Mouse (Mus musculus) olfactory bulb, adult 2 months (tissue): ENCODE data around the gene Engase.

Experiments
- CTCF ChIP-seq: fragments of 200-500 bp; IDR thresholded peaks from 2 replicates; pipeline ENCODE4 v1.5.1; 2012; ENCODE audit warnings: low read depth, mild to moderate bottlenecking, low read length, moderate library complexity; ENCODE audit not compliant: insufficient read depth
- POLR2A ChIP-seq: fragments of 200-500 bp; IDR thresholded peaks from 2 replicates; pipeline ENCODE4 v1.6.1; 2012; ENCODE audit warnings: mild to moderate bottlenecking, low read depth, low read length, moderate library complexity; ENCODE audit not compliant: insufficient read depth

DNA sequence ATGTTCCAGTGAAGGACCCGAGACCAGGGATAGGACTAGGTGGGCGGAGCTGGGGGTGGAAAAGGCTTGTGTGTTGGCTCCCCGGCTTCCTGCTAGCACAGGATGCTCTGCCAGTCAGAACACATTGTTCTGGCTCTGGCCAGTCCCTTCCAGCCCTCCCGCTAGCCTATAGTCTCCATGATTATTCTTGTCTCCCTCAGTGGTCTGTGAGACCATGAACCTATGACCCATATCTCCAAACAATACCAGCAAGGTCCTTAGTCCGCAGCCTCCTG, 27.5 kb downstream of the Engase start:
- TF ChIP-seq CTCF, result no peak
- no peak for TF ChIP-seq POLR2A
